Mouse (Mus musculus) v-Abl transformed pro-B cells (cell line): ENCODE measurements around the gene Wipi1.

Source experiments
- in situ Hi-C, 2 experiments: fragments of 400-800 bp; cut with MboI; formaldehyde crosslinking; loops; one replicate each; pipeline ENCODE4 v1.15.1; 2025; ENCODE audit not compliant: unreplicated experiment in 2 of 2

Gene Wipi1

GRCm38 (mm10) chr11:109549599-109550290 is 62.0 kb downstream of the Wipi1 start:
- in situ Hi-C loops = no loop called here

GRCm38 (mm10) chr11:109547652-109548051 is 64.1 kb downstream of the Wipi1 start:
- in situ Hi-C loops = no loop called here

- in situ Hi-C loops = no loop called here
Measured at GRCm38 (mm10) chr11:109546305-109547001, 65.3 kb downstream of the Wipi1 start.

GRCm38 (mm10) chr11:109545700-109546143 is 66.0 kb downstream of the Wipi1 start:
- in situ Hi-C loops = no loop called here

GRCm38 (mm10) chr11:109545265-109545664 is 66.5 kb downstream of the Wipi1 start:
- in situ Hi-C loops = no loop called here

- in situ Hi-C loops = no loop called here
Measured at GRCm38 (mm10) chr11:109544432-109544831, 67.3 kb downstream of the Wipi1 start.

- in situ Hi-C loops = no loop called here
Measured at GRCm38 (mm10) chr11:109543466-109543865, 68.3 kb downstream of the Wipi1 start.

- in situ Hi-C loops = no loop called here
Measured at GRCm38 (mm10) chr11:109539290-109539689, 72.5 kb downstream of the Wipi1 start.

GRCm38 (mm10) chr11:109536939-109537338 is 74.8 kb downstream of the Wipi1 start:
- in situ Hi-C loops = no loop called here

GRCm38 (mm10) chr11:109535966-109536365 is 75.8 kb downstream of the Wipi1 start:
- in situ Hi-C loops = no loop called here

GRCm38 (mm10) chr11:109530030-109530429 is 81.7 kb downstream of the Wipi1 start:
- in situ Hi-C loops = no loop called here

- in situ Hi-C loops = no loop called here
Measured at GRCm38 (mm10) chr11:109525571-109525970, 86.2 kb downstream of the Wipi1 start.

GRCm38 (mm10) chr11:109524869-109525268 is 86.9 kb downstream of the Wipi1 start:
- in situ Hi-C loops = no loop called here
